Mouse (Mus musculus): Measurements from ENCODE around the gene Rgs12.

The Rgs12 gene

DNA sequence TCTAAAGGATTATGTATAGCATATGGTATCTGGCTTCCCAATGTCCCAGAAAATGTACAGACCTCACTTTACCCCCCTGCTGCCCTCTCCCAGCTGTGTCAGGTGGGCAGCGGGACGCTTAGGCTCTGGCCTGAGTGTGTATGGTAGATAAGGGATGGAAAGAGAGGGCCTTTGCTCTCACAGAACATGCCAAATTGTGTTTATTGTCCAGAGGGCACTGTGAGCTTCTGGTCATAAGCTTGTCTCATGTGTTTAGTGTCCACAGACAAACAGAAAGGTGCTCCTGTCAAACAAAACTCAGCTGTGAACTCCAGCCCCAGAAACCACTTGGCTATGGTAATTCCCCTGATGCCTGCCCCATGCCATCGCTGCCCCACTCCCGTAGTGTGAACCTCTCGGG lies 80.5 kb downstream of the Rgs12 start:
- no peak for DNase-seq (ENCODE audit: low spot score in 2 of 2)

- DNase-seq (ENCODE audit: low spot score in 2 of 2): no peak
Measured at GRCm38 (mm10) chr5:35033068-35033467, 83.8 kb downstream of the Rgs12 start.

GRCm38 (mm10) chr5:35033619-35034018 lies 84.4 kb downstream of the Rgs12 start:
- no peak for DNase-seq (ENCODE audit: low spot score in 2 of 2)

- DNase-seq (ENCODE audit: low spot score in 2 of 2): no peak
Measured at GRCm38 (mm10) chr5:35035141-35035540, 85.9 kb downstream of the Rgs12 start.

GRCm38 (mm10) chr5:35035795-35036194 lies 86.5 kb downstream of the Rgs12 start:
- no peak for DNase-seq (ENCODE audit: low spot score in 2 of 2)

DNA sequence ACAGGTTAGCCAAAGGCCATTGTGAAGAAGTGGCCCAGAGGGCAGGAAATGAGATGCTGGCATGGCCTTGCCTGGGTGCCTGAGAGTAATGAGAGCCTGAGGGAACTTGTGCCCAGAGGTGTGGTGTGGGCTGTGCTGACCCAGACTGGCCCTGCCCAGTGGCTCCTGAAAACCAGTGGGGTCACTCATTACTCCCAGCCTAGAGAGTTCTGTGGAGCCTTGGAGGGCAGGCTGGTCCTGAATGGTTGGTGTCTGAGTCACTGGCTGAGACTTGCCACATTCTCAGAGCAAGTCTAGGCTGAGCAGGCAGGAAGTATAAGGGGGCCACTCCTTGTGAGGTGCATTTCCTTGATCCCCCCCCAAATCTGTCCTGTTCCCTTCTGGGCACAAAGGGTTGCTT lies 88.2 kb downstream of the Rgs12 start:
- no peak for DNase-seq (ENCODE audit: low spot score in 2 of 2)

DNA sequence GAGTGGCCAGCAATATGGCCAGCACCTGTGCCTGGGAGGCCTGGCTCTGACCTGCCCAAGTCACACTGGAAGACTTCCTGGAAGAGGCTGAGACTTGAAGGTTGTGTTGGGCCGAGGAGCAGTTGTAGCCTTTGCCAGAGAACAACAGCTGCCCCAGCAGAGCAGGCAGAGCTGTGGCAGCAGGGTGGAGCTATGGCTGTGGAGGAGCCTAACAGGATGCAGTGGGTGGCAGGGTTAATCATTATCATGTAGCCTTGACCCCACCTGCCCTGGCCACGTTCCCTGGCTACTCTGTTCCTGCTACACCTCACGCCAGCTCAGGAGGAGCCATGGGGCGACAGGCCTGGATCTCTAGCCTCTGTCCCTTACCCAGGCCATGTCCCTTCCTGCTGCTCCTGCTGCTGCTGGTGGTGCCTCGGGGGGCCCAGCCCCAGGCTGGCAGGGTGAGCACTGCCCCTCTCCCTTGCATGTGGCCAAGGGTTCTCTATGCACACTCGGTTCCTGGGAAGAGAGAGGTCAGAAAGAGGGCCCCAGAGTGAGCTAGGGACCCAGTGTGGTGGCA lies 92.1 kb downstream of the Rgs12 start, which contains the start of gene Hgfac:
Gene Hgfac, plus strand, starts transcription at position 242 of the 562 bp plus-strand sequence.
- DNase-seq (ENCODE audit: low spot score in 2 of 2): no peak

DNA sequence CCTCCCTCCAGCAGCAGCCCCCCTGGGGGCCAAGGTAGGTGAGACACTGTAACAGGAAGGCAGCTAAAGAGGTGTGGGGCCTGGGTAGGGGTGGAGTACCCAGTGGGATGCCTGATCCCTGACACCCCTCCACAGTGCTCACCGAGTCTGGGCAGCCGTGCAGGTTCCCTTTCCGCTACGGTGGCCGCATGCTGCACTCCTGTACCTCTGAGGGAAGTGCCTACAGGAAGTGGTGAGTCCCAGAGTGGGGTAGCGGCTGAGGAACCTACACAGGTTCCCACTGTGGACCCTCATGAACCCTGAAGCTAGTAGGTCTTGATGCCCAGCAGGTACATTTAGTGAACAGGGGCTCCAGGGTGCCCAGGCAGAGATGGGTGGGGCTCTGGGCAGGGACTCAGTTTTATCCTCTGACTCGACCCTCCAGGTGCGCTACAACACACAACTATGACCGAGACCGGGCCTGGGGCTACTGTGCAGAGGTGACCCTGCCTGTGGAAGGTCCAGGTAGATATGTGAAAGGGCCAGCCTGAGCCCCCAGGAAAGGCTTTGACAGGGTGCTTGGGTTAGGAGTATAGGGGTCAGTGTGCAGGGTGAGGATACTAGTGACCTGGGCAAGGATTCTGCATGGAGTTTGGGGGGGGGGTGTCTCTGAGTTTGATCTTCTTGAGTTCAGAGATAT lies 93.3 kb downstream of the Rgs12 start:
- no peak for DNase-seq (ENCODE audit: low spot score in 2 of 2)

DNA sequence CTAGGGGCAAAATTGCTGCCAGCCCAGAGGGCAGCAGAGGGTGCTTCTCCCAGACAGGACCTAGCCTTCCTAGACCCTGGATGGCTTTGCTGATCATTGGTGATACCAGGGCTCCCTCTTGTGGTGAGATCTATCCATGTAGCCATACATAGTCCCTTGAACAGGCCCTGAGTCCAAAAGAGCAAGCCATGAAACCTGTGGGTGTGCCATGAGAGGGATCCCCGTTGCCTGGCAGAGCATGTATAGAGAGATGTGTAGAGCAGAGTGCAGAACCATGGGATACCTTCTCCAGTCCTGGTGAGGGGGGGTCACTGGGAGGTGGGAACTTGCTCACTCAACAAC lies 93.8 kb downstream of the Rgs12 start:
- peak; percentile 84 to 89 for DNase-seq (ENCODE audit: low spot score in 2 of 2)

DNA sequence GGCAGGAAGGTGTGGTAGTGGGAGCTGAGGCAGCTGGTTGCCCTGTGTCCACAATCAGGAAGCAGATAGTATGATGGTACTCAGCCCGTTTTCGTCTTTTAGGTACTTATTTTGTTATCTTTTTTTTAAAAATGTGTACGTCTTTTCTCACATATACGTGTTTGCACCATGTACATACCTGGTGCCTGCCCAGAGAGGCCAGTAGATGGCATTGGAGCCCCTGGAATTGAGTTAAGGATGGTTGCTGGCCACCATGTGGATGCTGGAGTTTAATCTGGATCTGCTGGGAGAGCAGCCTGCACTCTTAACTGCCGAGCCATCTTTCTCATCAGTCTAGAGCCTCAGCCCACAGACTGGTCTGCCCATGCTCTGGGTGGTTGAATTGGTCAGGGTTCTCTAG lies 101.3 kb downstream of the Rgs12 start:
- no peak for DNase-seq (ENCODE audit: low spot score in 2 of 2)

DNA sequence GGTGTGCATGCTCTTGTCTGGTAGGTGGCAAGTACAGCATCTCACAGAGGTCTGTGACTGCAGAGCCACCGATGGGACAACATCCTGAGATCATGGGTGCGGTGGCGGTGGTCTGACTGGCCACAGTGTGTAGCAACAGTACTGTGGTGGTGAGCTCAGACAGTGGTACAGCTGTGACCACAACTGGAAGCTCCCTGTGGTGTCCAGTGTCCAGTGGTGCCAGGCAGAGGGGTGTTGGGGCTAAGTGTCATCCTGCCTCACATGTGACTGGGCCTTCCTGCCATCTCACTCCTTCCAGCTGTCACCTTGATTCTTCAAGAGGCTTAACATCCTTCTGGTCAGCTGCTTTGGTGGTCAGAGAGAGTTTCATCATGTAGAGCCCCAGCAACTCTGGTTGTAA lies 105.4 kb downstream of the Rgs12 start:
- no peak for DNase-seq (ENCODE audit: low spot score in 2 of 2)

- peak in 1 of 2 experiments; percentile 58 for DNase-seq (ENCODE audit: low spot score in 2 of 2)
Measured at GRCm38 (mm10) chr5:35055076-35055475, 105.8 kb downstream of the Rgs12 start.

DNA sequence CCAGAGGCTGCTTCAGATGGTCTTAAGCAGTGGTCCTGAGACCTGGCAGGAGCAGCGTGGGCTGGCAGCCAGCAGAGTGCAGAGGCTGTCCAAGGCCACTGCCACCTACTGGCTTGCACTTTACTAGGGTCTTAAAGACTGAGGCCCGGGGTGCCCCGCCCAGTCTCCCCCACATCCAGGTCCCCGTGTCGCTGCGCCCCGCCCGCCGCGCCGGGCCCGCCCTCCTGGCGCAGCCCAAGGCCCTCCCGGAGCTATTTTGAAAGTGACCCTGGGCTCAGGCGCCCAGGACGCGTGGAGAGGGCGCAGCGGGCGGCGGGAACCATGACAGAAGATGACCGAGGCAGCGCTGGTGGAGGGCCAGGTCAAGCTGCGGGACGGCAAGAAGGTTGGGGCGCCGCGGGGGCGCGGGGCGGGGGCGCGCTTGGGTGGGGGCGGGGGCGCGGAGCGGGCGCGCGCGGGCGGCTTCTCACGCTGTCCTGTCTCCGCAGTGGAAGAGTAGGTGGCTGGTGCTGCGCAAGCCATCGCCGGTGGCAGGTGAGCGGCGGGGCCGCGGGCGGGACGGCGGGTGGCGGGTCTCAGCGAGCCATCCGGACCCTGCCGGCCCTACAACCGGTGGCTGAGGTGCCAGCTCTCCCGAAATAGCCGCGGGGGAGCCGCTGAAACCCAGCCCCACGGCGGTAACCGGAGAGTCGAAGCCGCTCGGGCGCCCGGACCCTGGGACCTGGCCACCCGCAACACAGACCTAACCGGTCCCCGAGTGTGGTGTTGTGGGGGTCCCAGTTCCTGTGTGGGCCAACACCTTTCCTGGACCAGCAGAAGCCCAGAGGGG lies 107.6 kb downstream of the Rgs12 start, which contains the start of gene Dok7:
Gene Dok7, plus strand, starts transcription at position 163 of the 829 bp plus-strand sequence.
- DNase-seq (ENCODE audit: low spot score in 2 of 2): peak; percentile 73 to 74

DNA sequence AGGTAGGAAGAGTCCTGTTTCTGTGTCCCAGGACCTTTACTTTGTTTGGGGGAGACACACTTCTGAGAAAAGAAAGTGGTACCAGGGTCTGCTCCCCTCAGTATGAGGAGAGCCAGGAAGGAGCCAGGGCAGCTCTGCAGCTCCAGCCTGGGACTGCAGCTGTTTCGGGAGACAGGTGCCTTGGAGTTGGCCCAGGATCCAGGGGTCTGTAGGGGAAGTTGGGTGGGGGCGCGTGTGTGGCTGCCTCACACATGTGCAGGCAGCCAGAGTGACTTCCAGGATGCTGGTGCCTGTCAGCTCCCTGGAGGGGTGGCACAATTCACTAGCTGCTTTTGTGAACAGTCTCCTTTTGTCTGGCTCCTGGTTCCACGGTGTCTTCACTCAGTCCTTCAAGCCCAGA lies 108.3 kb downstream of the Rgs12 start:
- DNase-seq (ENCODE audit: low spot score in 2 of 2): no peak

DNA sequence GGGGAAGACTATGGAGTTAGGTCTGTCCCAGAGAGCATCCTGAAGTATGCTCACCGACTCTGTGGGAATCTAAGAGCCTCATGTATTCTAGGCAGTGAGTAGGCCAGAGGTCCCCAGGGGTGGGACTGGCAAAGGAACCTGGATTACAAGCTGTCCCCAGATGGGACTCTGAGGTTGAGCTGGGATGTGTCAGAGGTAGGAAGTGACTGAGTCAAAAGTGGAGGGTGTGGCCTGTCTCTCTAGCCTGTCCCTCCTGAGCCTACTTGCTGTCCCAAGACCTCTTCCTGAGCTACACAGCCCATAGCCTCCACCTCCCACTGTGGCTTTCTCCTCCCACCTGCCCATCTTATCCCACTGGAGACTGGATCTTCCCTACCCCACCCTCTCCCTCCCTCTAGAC lies 109.0 kb downstream of the Rgs12 start:
- DNase-seq (ENCODE audit: low spot score in 2 of 2): no peak

GRCm38 (mm10) chr5:35060098-35060497 lies 110.9 kb downstream of the Rgs12 start:
- no peak for DNase-seq (ENCODE audit: low spot score in 2 of 2)

DNA sequence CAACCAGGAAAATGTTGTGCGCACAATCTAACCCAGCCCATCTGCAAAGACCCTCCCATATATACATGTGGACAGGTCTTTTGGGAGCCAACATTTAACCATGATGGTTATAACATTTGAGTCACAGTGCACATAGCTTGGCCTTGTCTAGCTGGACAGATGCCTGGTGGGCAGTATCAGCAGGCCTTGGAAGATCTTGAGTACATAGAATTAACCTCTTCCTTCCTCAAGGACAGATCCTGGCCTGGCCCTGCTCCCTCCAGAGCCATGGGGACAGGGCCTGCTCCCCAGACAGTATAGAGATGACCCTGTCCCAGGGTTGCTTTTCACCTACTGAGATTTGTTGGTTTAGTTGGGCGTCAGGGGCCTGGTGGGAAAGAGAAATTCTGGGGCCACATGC lies 120.6 kb downstream of the Rgs12 start:
- DNase-seq (ENCODE audit: low spot score in 2 of 2): no peak

- no peak for DNase-seq (ENCODE audit: low spot score in 2 of 2)
Measured at GRCm38 (mm10) chr5:35070314-35070713, 121.1 kb downstream of the Rgs12 start.

- peak; percentile 54 to 60 for DNase-seq (ENCODE audit: low spot score in 2 of 2)
Measured at GRCm38 (mm10) chr5:35070953-35071352, 121.7 kb downstream of the Rgs12 start.

GRCm38 (mm10) chr5:35071855-35072254 lies 122.6 kb downstream of the Rgs12 start:
- DNase-seq (ENCODE audit: low spot score in 2 of 2): no peak

DNA sequence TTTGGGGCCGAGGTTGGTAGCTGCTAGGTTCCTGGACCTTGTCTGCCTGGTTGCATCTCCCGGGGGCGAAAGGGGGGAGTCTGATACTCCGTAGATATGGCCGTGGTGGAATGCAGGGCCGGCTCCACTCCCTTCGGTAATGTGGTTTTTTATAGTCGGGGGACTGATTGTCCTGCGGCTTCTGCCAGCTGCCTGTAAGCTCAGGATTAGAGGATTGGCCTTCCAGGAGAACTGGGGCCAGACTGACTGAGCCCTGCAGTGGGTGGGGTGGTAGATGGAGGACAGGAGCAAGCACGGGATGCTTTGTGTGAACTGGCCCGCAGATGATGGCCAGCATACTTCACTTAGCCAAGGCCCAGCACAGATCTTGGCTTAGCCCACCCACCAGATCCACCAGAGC lies 124.0 kb downstream of the Rgs12 start:
- DNase-seq (ENCODE audit: low spot score in 2 of 2): no peak

DNA sequence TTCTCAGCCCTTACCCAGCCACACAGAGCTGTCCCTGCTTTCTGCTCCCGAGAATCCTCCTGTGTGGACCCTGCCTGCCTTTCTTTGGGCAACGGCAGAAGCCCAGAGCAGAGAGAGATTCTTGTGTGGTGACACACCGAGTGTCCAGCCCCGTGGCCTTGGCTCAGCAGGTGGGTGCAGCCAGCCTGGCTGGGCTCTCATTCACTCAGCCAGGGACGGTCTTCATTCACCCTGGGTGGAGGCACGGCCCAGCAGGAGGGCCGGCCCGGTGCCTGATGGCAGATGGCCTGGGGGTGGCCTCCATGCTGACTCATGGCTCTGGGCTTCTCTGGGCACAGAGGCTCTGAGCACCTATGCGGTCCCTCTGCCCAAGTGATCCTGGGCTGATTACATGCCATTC lies 124.7 kb downstream of the Rgs12 start:
- no peak for DNase-seq (ENCODE audit: low spot score in 2 of 2)

- DNase-seq (ENCODE audit: low spot score in 2 of 2): no peak
Measured at GRCm38 (mm10) chr5:35076369-35076768, 127.1 kb downstream of the Rgs12 start.
